Mouse (Mus musculus) limb, embryonic 14.5 days (tissue): Measurements from ENCODE around the gene Olfr91. TPM values are rescaled to one million over a fixed set of nuclear protein-coding genes. Genes with fewer than 3 reads are reported as not detected.

Experiments
- ATAC-seq: fragments of 200-750 bp; cut with Nextera tagmentation; 2 replicates; pipeline ENCODE4 v1.8.0; 2017; ENCODE audit warnings: low read depth, moderate number of reproducible peaks, moderate TSS enrichment; ENCODE audit not compliant: low FRiP score
- DNase-seq: peaks from one replicate; pipeline ENCODE4 v3.0.0-alpha.2; 2015; ENCODE audit warnings: low spot score
- H3K27ac ChIP-seq: fragments of 300-500 bp; sonication (generic); replicated peaks from 2 replicates; pipeline ENCODE4 v1.5.1; 2014; ENCODE audit warnings: low read depth, mild to moderate bottlenecking, low read length, moderate library complexity, mixed read lengths
- H3K27me3 ChIP-seq: fragments of 300-500 bp; sonication (generic); 2 replicates; pipeline ENCODE4 v1.6.1; 2014; ENCODE audit warnings: low read length, mixed read lengths; ENCODE audit not compliant: control insufficient read depth, insufficient read depth
- H3K36me3 ChIP-seq: fragments of 300-500 bp; sonication (generic); 2 replicates; pipeline ENCODE4 v1.6.1; 2014; ENCODE audit warnings: mild to moderate bottlenecking, low read length, moderate library complexity, mixed read lengths; ENCODE audit not compliant: control insufficient read depth, insufficient read depth
- H3K4me1 ChIP-seq: fragments of 300-500 bp; sonication (generic); 2 replicates; pipeline ENCODE4 v1.6.1; 2014; ENCODE audit warnings: antibody characterized with exemption, low read length, mixed read lengths; ENCODE audit not compliant: control insufficient read depth, insufficient read depth
- H3K4me2 ChIP-seq: fragments of 300-500 bp; sonication (generic); replicated peaks from 2 replicates; pipeline ENCODE4 v1.6.1; 2014; ENCODE audit warnings: low read depth, mild to moderate bottlenecking, low read length, moderate library complexity; ENCODE audit not compliant: severe bottlenecking
- H3K4me3 ChIP-seq: fragments of 300-500 bp; sonication (generic); replicated peaks from 2 replicates; pipeline ENCODE4 v1.5.1; 2014; ENCODE audit warnings: low read length
- H3K9ac ChIP-seq: fragments of 300-500 bp; sonication (generic); 2 replicates; pipeline ENCODE4 v1.6.1; 2014; ENCODE audit warnings: mild to moderate bottlenecking, low read depth, low read length, moderate library complexity; ENCODE audit not compliant: severe bottlenecking
- H3K9me3 ChIP-seq: fragments of 300-500 bp; sonication (generic); 2 replicates; pipeline ENCODE4 v1.6.1; 2016; ENCODE audit warnings: low read length; ENCODE audit not compliant: control insufficient read depth
- POLR2A ChIP-seq: fragments of 200-500 bp; IDR thresholded peaks from 2 replicates; pipeline ENCODE4 v1.8.0; 2012; ENCODE audit warnings: inconsistent platforms, mild to moderate bottlenecking, moderate library complexity, borderline replicate concordance; ENCODE audit not compliant: insufficient read depth, insufficient read length; ENCODE audit errors: extremely low read depth
- WGBS: fragments of 180-500 bp; shearing (Covaris S2); extraction: QIAGEN DNeasy Blood & Tissue Kit; methylation state at CpG from one replicate; pipeline ENCODE4 v1.1.7; 2014; 5-methylcytosine and 5-hydroxymethylcytosine counted together
- polyA plus RNA-seq, 2 experiments: library from polyadenylated mRNA; depleted of rRNA in 1 of 2; stranded (reverse) in 1 of 2; unstranded in 1 of 2; fragments of >200 nt; fragmentation: Nextera tagmentation in 1 of 2; extraction: Ambion mirVana in 1 of 2; gene quantifications; 2 replicates each; pipeline versions ENCODE4 v1.2.1 to v1.2.3; 2012 to 2014

The Olfr91 gene
- polyA plus RNA-seq, 2 experiments, result not detected

- ATAC-seq, result no peak
- H3K27me3 ChIP-seq, result no peaks in the 10 kb centered on the region
- no peak overlapping the region for H3K4me3 ChIP-seq
- H3K9ac ChIP-seq, result no peak overlapping the region
- WGBS, result 91% methylated on average over 10 of the region's 10 CpGs
- no peak overlapping the region for H3K4me2 ChIP-seq
- peaks cover 79% of the 10 kb centered on the region for H3K36me3 ChIP-seq
- no peaks in the 10 kb centered on the region for H3K9me3 ChIP-seq
- DNase-seq, result no peak
- no peak overlapping the region for H3K27ac ChIP-seq
- no peaks in the 10 kb centered on the region for H3K4me1 ChIP-seq
- no peak for TF ChIP-seq POLR2A
Observed at GRCm38 (mm10) chr17:37062101-37062641, 35.9 kb downstream of the Olfr91 start.

GRCm38 (mm10) chr17:37061435-37061834 is 36.6 kb downstream of the Olfr91 start:
- Histone ChIP-seq H3K9me3 (no peaks in the 10 kb centered on the region), H3K27me3 (no peaks in the 10 kb centered on the region), H3K9ac (no peak overlapping the region), H3K36me3 (peaks cover 82% of the 10 kb centered on the region), H3K27ac (no peak overlapping the region), H3K4me1 (no peaks in the 10 kb centered on the region), H3K4me2 (no peak overlapping the region), H3K4me3 (no peak overlapping the region)
- 85% methylated on average over 3 of the region's 3 CpGs for WGBS
- DNase-seq, result no peak
- TF ChIP-seq POLR2A, result no peak
- no peak for ATAC-seq

- Histone ChIP-seq H3K27me3 (no peaks in the 10 kb centered on the region), H3K4me3 (no peak overlapping the region), H3K4me1 (no peaks in the 10 kb centered on the region), H3K9me3 (no peaks in the 10 kb centered on the region), H3K36me3 (peaks cover 65% of the 10 kb centered on the region), H3K9ac (no peak overlapping the region), H3K27ac (no peak overlapping the region), H3K4me2 (no peak overlapping the region)
- no peak for TF ChIP-seq POLR2A
- DNase-seq (no peak), ATAC-seq (no peak)
- WGBS, result 91% methylated on average over 6 of the region's 6 CpGs
Observed at GRCm38 (mm10) chr17:37056957-37057356, 41.1 kb downstream of the Olfr91 start.

GRCm38 (mm10) chr17:37051745-37052144 is 46.3 kb downstream of the Olfr91 start:
- H3K27me3 ChIP-seq, result no peaks in the 10 kb centered on the region
- ATAC-seq (no peak), DNase-seq (no peak)
- H3K27ac ChIP-seq, result no peak overlapping the region
- H3K4me3 ChIP-seq, result peak overlapping the region; percentile 60; the same call in 1 of the 2 replicates
- 54% methylated on average over 4 of the region's 4 CpGs for WGBS
- no peak overlapping the region for H3K9ac ChIP-seq
- no peak overlapping the region for H3K4me2 ChIP-seq
- TF ChIP-seq POLR2A, result no peak
- H3K36me3 ChIP-seq, result peaks cover 23% of the 10 kb centered on the region
- H3K4me1 ChIP-seq, result peaks cover 28% of the 10 kb centered on the region
- no peaks in the 10 kb centered on the region for H3K9me3 ChIP-seq

GRCm38 (mm10) chr17:37050876-37051275 is 47.2 kb downstream of the Olfr91 start:
- TF ChIP-seq POLR2A, result no peak
- Histone ChIP-seq H3K4me1 (peaks cover 28% of the 10 kb centered on the region), H3K9ac (peak overlapping the region; percentile 80), H3K4me2 (peak overlapping the region; percentile 82), H3K27me3 (no peaks in the 10 kb centered on the region), H3K9me3 (no peaks in the 10 kb centered on the region), H3K4me3 (peak overlapping the region; percentile 60), H3K27ac (no peak overlapping the region), H3K36me3 (peaks cover 20% of the 10 kb centered on the region)
- DNase-seq (no peak), ATAC-seq (no peak; the same call in 1 of the 2 replicates)
- 4% methylated on average over 22 of the region's 27 CpGs for WGBS

GRCm38 (mm10) chr17:37050399-37050798 is 47.7 kb downstream of the Olfr91 start:
- DNase-seq (peak; percentile 73), ATAC-seq (peak; percentile 67)
- H3K27me3 ChIP-seq, result no peaks in the 10 kb centered on the region
- H3K9me3 ChIP-seq, result no peaks in the 10 kb centered on the region
- TF ChIP-seq POLR2A, result 0 out of 2 replicates have a peak, but pooled peaks have one; percentile 74
- 2% methylated on average over 20 of the region's 22 CpGs for WGBS
- H3K9ac ChIP-seq, result peak overlapping the region; percentile 80
- peak overlapping the region; percentile 60 for H3K4me3 ChIP-seq
- peaks cover 28% of the 10 kb centered on the region for H3K4me1 ChIP-seq
- peaks cover 16% of the 10 kb centered on the region for H3K36me3 ChIP-seq
- peak overlapping the region; percentile 82 for H3K4me2 ChIP-seq
- H3K27ac ChIP-seq, result 0 out of 2 replicates have a peak overlapping the region, but pooled peaks have one; percentile 38
